Mouse (Mus musculus): ENCODE measurements at regions not wholly inside any gene's neighbourhood (a gene's known extent, or its start where the extent isn't known, plus 50 kb on each side); places are given as distances from the start of the nearest gene placed in this dataset.

DNA sequence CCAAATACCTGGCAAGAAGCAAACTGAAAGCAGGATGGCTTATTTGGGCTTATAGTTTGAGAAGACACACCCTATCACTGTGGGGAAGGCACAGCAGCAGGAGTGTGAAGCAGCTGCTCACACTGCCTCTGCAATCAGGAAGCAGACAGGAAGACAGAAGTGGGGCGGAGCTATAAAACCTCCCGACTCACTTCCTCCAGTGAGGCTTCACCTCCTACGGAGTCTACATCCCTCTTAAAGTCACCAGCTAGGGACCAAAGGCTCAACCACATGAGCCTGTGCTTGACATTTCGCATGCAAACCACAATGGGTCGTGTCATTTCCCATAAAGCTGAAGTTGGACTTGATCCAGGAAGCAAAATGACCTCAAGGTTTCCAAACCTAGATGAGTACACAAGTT, 127.0 kb downstream of the Rsl24d1 start:
- no peaks in the 10 kb centered on the region for H3K4me1 ChIP-seq (ENCODE audit: control insufficient read depth, insufficient read depth, low read length)
- H3K27ac ChIP-seq (ENCODE audit: control insufficient read depth, insufficient read depth, low read depth, low read length) = no peak overlapping the region
- TF ChIP-seq POLR2A (IDR thresholded peaks at IDR 0.05; ENCODE audit: control insufficient read depth, low read depth, low read length) (no peak), CTCF (IDR thresholded peaks at IDR 0.05; ENCODE audit: control insufficient read depth, insufficient read depth, insufficient replicate concordance, low read depth, low read length) (no peak)
- no peaks in the 10 kb centered on the region for H3K27me3 ChIP-seq (ENCODE audit: control insufficient read depth, insufficient read depth, low read length)
- H3K36me3 ChIP-seq (ENCODE audit: control insufficient read depth, insufficient read depth, low read length) = no peaks in the 10 kb centered on the region
- H3K4me3 ChIP-seq (ENCODE audit: control insufficient read depth, low read depth, low read length) = no peak overlapping the region

DNA sequence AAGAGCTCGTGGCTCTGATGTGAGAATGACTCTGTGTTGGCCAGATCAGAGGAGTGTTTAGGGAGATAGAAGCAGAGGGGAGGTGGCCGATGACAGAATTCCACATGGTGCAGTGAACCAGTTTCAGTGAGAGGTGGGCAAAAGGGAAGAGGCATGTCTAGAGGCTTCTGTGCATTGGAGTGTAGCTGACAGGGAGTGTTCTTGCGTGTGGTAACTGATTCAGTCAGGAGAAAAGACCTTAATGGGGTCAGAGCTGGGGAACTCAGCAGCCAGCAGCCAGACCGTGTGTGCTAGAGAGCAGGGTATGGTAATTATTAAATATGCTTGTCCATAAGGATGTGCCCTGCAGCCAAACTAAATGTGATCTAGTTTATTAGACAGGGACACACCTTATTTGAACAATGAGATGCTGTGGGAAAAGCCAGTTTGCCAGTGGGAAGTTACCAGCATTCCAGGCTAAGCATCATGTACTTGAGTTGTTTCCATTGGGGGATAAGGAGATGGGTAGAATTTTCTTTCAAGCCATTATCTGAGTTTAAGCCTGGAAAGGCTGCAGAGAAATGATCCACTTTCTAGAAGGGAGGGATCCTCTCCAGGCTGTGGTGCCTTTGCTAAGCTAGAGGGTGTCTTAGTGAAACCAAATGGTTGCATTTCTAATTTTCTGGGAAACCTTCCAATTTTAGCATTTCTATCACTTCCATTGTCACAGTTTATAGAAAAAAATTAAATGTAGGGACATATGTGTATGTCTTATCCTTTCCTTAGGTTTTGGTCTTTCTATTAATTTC, 129.5 kb downstream of the Rsl24d1 start:
- TF ChIP-seq POLR2A (IDR thresholded peaks at IDR 0.05; ENCODE audit: control insufficient read depth, low read depth, low read length) (no peak), CTCF (IDR thresholded peaks at IDR 0.05; ENCODE audit: control insufficient read depth, insufficient read depth, insufficient replicate concordance, low read depth, low read length) (no peak)
- no peaks in the 10 kb centered on the region for H3K27me3 ChIP-seq (ENCODE audit: control insufficient read depth, insufficient read depth, low read length)
- no peak overlapping the region for H3K4me3 ChIP-seq (ENCODE audit: control insufficient read depth, low read depth, low read length)
- no peak overlapping the region for H3K27ac ChIP-seq (ENCODE audit: control insufficient read depth, insufficient read depth, low read depth, low read length)
- no peaks in the 10 kb centered on the region for H3K4me1 ChIP-seq (ENCODE audit: control insufficient read depth, insufficient read depth, low read length)
- H3K36me3 ChIP-seq (ENCODE audit: control insufficient read depth, insufficient read depth, low read length) = no peaks in the 10 kb centered on the region

DNA sequence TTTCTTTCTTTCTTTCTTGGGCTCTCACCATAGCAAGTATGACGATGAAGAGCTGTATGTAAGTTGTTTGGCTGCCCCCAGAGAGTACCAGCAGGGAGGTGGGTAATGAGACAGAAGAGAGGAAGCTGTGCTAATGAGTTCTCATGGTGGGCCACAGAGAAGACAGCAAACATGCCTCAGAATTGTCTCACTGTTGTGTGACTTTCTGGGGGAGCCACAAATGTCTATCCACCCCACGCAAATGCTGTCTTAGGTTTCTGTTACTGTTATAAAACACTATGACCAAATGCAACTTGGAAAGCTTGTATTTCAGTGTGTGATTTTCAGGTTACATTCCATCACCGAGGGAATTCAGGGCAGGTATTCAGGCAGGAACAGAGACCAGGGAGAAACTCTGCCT, 131.0 kb downstream of the Rsl24d1 start:
- no peaks in the 10 kb centered on the region for H3K4me1 ChIP-seq (ENCODE audit: control insufficient read depth, insufficient read depth, low read length)
- no peak overlapping the region for H3K27ac ChIP-seq (ENCODE audit: control insufficient read depth, insufficient read depth, low read depth, low read length)
- no peaks in the 10 kb centered on the region for H3K27me3 ChIP-seq (ENCODE audit: control insufficient read depth, insufficient read depth, low read length)
- no peak for TF ChIP-seq CTCF (IDR thresholded peaks at IDR 0.05; ENCODE audit: control insufficient read depth, insufficient read depth, insufficient replicate concordance, low read depth, low read length)
- no peak for TF ChIP-seq POLR2A (IDR thresholded peaks at IDR 0.05; ENCODE audit: control insufficient read depth, low read depth, low read length)
- no peaks in the 10 kb centered on the region for H3K36me3 ChIP-seq (ENCODE audit: control insufficient read depth, insufficient read depth, low read length)
- H3K4me3 ChIP-seq (ENCODE audit: control insufficient read depth, low read depth, low read length) = no peak overlapping the region

DNA sequence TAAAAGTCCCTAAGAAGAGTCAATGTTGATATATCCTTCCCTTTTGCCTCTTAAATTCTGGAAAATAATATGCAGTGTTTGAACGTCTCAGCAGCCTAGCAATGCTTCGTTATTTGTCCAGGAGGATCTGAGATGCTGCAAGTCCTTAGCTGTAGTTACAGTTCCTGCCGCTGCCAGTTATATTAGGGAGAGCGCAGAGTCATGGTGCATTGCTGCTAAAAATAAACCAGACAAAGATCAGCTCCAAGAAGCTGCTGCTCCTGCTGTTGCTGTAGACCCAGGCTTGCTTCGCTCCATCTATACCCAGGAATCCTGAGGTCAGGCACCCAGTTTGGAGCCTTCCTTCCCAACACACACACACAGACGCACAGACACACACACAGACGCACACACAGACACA, 132.3 kb downstream of the Rsl24d1 start:
- no peak overlapping the region for H3K4me3 ChIP-seq (ENCODE audit: control insufficient read depth, low read depth, low read length)

DNA sequence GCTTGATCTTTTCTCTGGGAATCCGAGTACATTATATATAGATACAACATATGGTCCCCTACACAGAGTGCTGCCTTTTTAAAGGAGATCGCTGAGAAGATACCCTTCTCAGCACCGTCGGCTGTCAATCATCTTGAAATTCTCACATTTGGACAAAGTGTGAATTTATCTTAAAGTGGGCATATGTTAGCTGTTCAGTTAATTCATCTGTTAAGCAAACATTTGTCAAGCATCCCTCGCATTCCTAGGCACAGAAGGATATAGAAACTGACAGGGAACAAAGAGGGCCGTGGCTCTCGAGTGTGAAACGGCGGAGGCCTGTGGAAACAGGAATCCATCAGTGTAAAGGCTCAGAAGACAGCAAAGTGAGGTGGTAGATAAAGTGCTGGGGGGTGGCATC, 144.9 kb downstream of the Rsl24d1 start:
- TF ChIP-seq POLR2A (IDR thresholded peaks at IDR 0.05; ENCODE audit: control insufficient read depth, low read depth, low read length) = no peak
- no peak for TF ChIP-seq CTCF (IDR thresholded peaks at IDR 0.05; ENCODE audit: control insufficient read depth, insufficient read depth, insufficient replicate concordance, low read depth, low read length)
- Histone ChIP-seq H3K27ac (ENCODE audit: control insufficient read depth, insufficient read depth, low read depth, low read length) (no peak overlapping the region), H3K4me3 (ENCODE audit: control insufficient read depth, low read depth, low read length) (no peak overlapping the region), H3K27me3 (ENCODE audit: control insufficient read depth, insufficient read depth, low read length) (no peaks in the 10 kb centered on the region), H3K36me3 (ENCODE audit: control insufficient read depth, insufficient read depth, low read length) (no peaks in the 10 kb centered on the region), H3K4me1 (ENCODE audit: control insufficient read depth, insufficient read depth, low read length) (no peaks in the 10 kb centered on the region)

More for the DNA sequence above, 132.3 kb downstream of the Rsl24d1 start:
- H3K27me3 ChIP-seq (ENCODE audit: control insufficient read depth, insufficient read depth, low read length) = no peaks in the 10 kb centered on the region
- H3K4me1 ChIP-seq (ENCODE audit: control insufficient read depth, insufficient read depth, low read length) = no peaks in the 10 kb centered on the region
- H3K27ac ChIP-seq (ENCODE audit: control insufficient read depth, insufficient read depth, low read depth, low read length) = no peak overlapping the region
- no peak for TF ChIP-seq POLR2A (IDR thresholded peaks at IDR 0.05; ENCODE audit: control insufficient read depth, low read depth, low read length)
- H3K36me3 ChIP-seq (ENCODE audit: control insufficient read depth, insufficient read depth, low read length) = no peaks in the 10 kb centered on the region

DNA sequence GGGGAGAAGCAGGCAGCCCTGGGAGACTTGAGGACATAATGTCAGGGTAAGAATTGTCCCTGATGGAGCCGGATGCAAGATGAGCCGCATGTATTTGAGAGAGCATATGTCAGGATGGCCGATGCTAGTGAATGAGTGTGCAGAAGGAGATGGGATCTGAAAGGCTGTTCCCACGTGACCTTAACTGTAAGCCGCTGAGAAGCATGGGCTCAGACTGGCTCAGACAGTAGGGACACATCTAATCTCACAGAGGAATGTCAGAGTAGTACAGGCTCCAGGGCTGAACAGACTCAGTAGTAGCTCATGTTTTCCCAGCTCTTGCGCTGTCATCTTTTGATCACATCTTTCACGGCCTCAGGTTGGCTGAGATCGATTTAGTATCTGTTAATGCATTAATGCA, 145.4 kb downstream of the Rsl24d1 start:
- no peak overlapping the region for H3K4me3 ChIP-seq (ENCODE audit: control insufficient read depth, low read depth, low read length)
- H3K27ac ChIP-seq (ENCODE audit: control insufficient read depth, insufficient read depth, low read depth, low read length) = no peak overlapping the region
- no peak for TF ChIP-seq POLR2A (IDR thresholded peaks at IDR 0.05; ENCODE audit: control insufficient read depth, low read depth, low read length)
- TF ChIP-seq CTCF (IDR thresholded peaks at IDR 0.05; ENCODE audit: control insufficient read depth, insufficient read depth, insufficient replicate concordance, low read depth, low read length) = no peak
- no peaks in the 10 kb centered on the region for H3K27me3 ChIP-seq (ENCODE audit: control insufficient read depth, insufficient read depth, low read length)
- H3K4me1 ChIP-seq (ENCODE audit: control insufficient read depth, insufficient read depth, low read length) = no peaks in the 10 kb centered on the region
- H3K36me3 ChIP-seq (ENCODE audit: control insufficient read depth, insufficient read depth, low read length) = no peaks in the 10 kb centered on the region

DNA sequence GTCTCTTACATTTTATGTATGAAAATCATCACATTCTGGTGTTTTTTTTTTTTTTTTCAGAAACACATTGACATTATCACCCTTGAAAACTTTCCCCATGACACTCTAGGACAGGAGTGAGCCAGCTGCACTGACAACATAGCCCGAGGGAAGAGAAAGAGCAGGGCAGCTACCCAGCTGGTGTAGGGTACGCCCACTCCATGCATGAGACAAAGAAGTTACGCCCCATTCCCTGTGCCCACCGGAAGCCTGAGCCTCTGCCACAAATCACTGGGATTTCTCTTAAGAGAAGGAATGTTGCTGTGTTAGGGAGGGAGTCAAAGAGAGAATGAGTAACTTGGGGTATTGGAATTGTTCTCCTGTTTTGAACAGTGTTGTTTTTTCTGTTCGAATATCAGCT, 149.5 kb downstream of the Rsl24d1 start:
- TF ChIP-seq POLR2A (IDR thresholded peaks at IDR 0.05; ENCODE audit: control insufficient read depth, low read depth, low read length) (no peak), CTCF (IDR thresholded peaks at IDR 0.05; ENCODE audit: control insufficient read depth, insufficient read depth, insufficient replicate concordance, low read depth, low read length) (no peak)
- H3K4me1 ChIP-seq (ENCODE audit: control insufficient read depth, insufficient read depth, low read length) = no peaks in the 10 kb centered on the region
- H3K4me3 ChIP-seq (ENCODE audit: control insufficient read depth, low read depth, low read length) = no peak overlapping the region
- H3K27me3 ChIP-seq (ENCODE audit: control insufficient read depth, insufficient read depth, low read length) = no peaks in the 10 kb centered on the region
- H3K36me3 ChIP-seq (ENCODE audit: control insufficient read depth, insufficient read depth, low read length) = no peaks in the 10 kb centered on the region
- no peak overlapping the region for H3K27ac ChIP-seq (ENCODE audit: control insufficient read depth, insufficient read depth, low read depth, low read length)

Measured in testis, adult 2 months (tissue).